Mouse (Mus musculus) neutrophil, adult 5-6 weeks (primary cell): ENCODE measurements around the gene 1110002E22Rik. TPM values are rescaled to one million over a fixed set of nuclear protein-coding genes. Genes with fewer than 3 reads are reported as not detected.

Source experiments
- ATAC-seq: fragments of 151-379, 151-347 bp; 2 replicates; pipeline ENCODE4 v1.8.0; 2017; ENCODE audit warnings: mild to moderate bottlenecking, moderate TSS enrichment; ENCODE audit not compliant: insufficient number of reproducible peaks, poor library complexity, low FRiP score, severe bottlenecking; ENCODE audit errors: extremely low read depth
- total RNA-seq: library from RNA; stranded (forward); fragments of 200-1000 nt; gene quantifications from 2 replicates; pipeline ENCODE4 v1.2.3, GENCODE M21; 2017

Gene 1110002E22Rik
- total RNA-seq, 1 experiment from 2014 or later = 0.12 TPM

- no peak for ATAC-seq
These were observed 31.6 kb downstream of the 1110002E22Rik start for GRCm38 (mm10) chr3:138096263-138097028.

DNA sequence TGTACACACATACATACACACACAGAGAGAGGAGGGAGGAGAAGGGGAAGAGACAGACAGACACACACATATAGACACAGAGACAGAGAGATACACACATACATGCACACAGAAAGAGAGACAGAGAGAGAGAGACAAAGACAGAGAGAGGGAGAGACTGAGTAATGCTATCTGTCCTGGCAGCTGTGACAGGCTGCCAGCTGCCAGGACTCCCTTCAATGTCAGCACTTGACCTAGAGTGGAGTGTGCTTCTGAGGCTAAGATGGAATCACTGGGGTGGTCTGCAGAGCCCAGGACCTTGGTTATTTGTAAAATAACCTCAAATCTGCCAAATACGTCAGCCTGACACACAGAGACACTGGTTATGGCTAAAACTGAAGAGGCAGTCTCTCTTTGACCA lies 32.9 kb downstream of the 1110002E22Rik start:
- no peak for ATAC-seq

DNA sequence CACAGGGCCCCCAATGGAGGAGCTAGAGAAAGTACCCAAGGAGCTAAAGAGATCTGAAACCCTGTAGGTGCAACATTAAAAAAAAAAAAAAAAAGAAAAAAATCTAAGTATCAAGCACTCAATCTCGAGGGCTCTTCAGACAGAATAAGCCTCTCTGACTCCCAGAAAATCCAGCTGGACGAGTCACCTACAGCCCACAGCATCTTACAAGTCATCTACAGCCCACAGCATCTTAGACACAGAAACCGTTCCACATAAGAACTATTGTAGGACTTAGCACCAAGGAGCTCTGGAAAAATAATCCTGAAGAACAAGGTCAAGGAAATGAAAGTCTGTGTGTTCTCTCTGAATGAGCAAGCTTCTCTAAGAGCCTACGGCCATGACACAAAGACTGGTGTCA lies 37.1 kb downstream of the 1110002E22Rik start:
- ATAC-seq = no peak

GRCm38 (mm10) chr3:138103690-138104089 lies 38.8 kb downstream of the 1110002E22Rik start:
- no peak for ATAC-seq

DNA sequence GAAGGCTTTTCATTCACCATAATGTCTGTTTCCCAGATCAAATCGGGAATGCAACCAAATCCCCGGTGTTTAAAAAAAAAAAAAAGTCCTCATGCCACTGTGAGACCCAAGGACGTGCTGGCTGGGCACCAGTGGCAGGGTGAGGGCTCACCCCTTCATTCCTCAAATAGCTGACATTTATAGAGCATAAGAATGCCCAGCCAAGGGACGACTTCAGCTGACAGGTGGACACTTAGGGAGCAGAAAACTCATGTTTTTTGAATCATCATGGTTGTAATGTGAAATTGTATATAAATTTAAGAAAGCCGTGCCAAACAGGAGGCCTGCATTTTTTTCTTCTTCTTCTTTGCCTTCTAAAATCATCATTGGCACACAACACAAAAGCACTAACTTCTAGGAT lies 40.2 kb downstream of the 1110002E22Rik start:
- ATAC-seq = no peak

- no peak for ATAC-seq
These were observed 42.0 kb downstream of the 1110002E22Rik start for GRCm38 (mm10) chr3:138106887-138107286.

DNA sequence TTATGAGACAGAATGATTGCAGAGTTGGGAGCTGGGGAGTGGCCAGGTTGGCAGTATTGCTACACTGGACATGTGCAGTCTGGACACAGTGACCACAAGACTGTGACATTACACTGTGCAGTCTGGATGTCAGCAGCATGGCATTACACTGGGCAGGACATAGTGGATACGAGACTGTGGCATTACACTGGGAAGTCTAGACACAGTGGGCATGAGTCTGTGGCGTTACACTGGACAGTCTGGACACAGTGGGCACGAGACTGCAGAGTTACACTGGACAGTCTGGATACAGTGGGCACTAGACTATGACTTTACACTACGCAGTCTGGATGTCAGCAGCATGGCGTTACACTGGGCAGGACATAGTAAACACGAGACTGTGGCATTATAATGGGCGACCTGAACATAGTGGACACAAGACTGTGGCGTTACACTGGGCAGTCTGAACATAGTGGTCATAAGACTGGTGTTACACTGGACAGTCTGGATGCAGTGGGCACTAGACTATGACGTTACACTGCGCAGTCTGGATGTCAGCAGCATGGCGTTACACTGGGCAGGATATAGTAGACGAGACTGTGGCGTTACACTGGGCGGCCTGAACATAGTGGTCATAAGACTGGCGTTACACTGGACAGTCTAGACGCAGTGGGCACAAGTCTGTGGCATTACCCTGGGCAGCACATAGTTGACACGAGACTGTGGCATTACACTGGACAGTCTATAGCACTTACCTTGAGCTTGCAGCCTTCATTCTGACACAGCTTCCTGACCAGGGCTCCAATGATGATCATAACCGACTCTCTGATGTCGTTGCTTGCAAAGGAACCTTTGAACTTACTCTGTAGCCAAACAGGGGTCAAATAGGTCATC lies 46.3 kb downstream of the 1110002E22Rik start:
- no peak for ATAC-seq

DNA sequence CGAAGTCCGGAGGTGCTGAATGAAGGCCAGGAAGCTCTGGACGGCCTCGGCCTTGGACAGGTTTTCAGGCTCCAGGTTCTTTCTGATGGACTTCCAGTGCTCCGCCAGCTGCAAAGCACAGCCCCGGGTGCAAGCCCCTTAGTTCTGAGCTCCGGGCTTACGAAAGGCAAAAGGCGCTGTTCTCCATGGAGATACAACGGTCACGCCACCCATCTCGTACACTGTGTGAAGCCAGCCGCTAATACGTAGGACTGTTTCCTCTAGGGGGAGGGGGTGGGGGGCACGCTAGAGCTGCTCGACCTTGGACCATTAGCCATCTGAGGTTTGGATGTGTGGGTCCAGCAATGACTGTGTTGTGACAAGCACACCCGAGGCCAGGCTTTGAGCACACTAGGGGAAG lies 49.3 kb downstream of the 1110002E22Rik start:
- ATAC-seq = no peak

GRCm38 (mm10) chr3:138116871-138117270 lies 52.0 kb downstream of the 1110002E22Rik start:
- ATAC-seq = no peak

GRCm38 (mm10) chr3:138118392-138118791 lies 53.5 kb downstream of the 1110002E22Rik start:
- no peak for ATAC-seq

- no peak for ATAC-seq
These were observed 54.0 kb downstream of the 1110002E22Rik start for GRCm38 (mm10) chr3:138118831-138119230.

DNA sequence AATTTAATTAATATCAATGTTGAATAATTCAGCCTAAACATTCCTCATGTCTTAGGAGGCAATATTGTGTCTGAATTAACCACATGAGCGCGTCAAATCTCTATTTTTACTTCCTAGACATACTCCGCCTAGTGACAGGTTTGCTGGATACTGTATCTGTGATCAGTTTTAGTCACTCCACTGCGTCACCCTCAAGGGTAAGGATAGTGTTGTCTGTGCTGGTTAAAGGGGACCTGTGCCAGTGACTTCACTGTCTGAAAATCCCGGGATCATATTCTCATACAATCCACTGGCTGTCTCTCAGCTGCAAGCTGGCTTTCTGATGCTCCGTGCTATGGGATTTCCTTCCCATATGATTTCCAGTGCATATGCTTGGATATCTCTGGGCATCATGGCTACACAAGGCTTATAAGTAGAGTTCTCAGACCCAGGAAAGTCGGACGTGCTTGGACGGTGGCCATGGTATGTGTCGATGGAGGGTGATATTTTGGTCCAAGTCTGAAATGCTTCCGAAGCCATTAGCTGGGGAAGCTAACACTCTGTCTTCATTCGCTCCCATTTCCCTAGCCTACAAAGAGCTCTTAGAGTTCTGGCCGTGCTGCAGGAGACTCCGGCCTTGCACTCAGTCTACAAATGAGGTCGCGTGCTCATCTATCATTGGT lies 54.7 kb downstream of the 1110002E22Rik start:
- ATAC-seq = no peak

GRCm38 (mm10) chr3:138121461-138121860 lies 56.6 kb downstream of the 1110002E22Rik start:
- ATAC-seq = no peak

DNA sequence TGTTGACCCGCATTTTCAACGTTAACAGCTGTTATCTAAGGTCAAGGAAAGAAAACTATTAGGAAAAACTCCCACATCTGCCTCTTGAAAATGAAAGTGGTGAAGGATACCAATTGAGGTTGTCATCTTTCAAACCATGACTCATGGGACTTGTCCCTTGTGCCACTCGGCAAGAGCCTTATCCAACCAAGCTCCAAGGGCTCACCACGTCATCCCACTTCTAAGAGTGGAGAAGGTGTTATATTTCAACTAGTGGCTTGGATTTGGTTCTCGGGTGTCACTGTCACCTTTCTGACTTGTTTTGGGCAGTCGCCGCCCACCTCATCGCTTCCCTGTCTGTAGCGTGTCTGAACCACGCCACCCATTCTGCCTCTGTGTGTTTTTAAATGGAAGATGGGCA lies 59.0 kb downstream of the 1110002E22Rik start:
- ATAC-seq = no peak

GRCm38 (mm10) chr3:138129110-138129509 lies 64.3 kb downstream of the 1110002E22Rik start:
- no peak for ATAC-seq

DNA sequence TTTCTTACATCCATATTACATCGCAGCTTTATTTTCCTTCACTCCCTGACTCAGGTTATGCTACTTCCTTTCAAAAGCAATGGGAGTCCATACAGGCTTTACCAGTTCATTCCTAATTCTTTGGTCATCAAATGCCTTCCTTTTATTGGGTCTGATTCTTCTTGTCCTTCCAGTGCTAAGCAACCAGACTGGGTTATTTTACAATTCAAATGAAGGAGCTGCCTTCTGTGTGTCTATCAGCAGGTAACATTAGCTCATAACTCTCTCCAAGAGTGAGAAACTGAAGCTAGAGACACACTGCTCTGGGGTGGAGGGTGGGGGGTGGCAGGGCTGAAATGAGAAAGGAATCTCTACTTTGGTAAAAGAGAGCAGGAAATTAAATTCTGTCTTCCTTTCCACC lies 65.8 kb downstream of the 1110002E22Rik start:
- no peak for ATAC-seq
